Mouse (Mus musculus): Measurements from ENCODE around the gene Aanat.

DNA sequence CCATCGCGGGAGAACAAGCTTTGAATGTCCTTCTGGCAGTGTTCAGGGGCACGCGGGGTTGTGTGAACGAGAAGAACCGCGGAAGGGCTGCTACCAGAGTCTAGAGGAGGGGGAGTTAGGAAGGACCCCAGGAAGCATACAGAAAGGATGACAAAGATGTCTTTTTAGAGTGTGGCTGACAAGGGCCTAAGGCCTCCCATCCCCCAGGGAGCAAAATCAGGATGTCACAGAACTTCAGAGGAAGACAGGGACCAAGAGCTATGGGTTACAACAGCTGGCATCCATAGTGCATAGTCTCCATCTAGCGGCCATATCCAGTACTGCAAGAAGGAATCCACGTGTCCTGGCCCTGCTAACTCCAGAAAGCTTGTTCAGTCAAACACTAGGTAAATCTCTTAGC lies 42.5 kb downstream of the Aanat start:
- TF ChIP-seq CTCF (conservative IDR thresholded peaks at IDR 0.05 in 1 of 2, IDR thresholded peaks at IDR 0.05 in 1 of 2; ENCODE audit: low read depth in 2 of 2, low read length in 2 of 2) (peak; percentile 99 to 100), SIN3A (IDR thresholded peaks at IDR 0.05; ENCODE audit: low read length) (peak; percentile 73; the same call in 1 of the 2 replicates), EP300 (IDR thresholded peaks at IDR 0.05; ENCODE audit: low read length) (0 out of 2 replicates have a peak, but pooled peaks have one; percentile 16), ZMIZ1 (IDR thresholded peaks at IDR 0.05; ENCODE audit: low read depth, low read length) (no peak), TCF12 (IDR thresholded peaks at IDR 0.05; ENCODE audit: low read depth, low read length) (peak; percentile 20; the same call in 1 of the 2 replicates), MAX (IDR thresholded peaks at IDR 0.05; ENCODE audit: low read length) (peak; percentile 99), USF2 (conservative IDR thresholded peaks at IDR 0.05; ENCODE audit: low read depth, low read length) (no peak), ETS1 (conservative IDR thresholded peaks at IDR 0.05; ENCODE audit: low read depth, low read length) (0 out of 2 replicates have a peak, but pooled peaks have one; percentile 44), JUN (IDR thresholded peaks at IDR 0.05; ENCODE audit: insufficient read depth, low read depth, low read length) (peak; percentile 41; the same call in 1 of the 2 replicates), HCFC1 (IDR thresholded peaks at IDR 0.05; ENCODE audit: low read depth, low read length) (peak; percentile 42; the same call in 1 of the 2 replicates), POLR2A (IDR thresholded peaks at IDR 0.05; ENCODE audit: low read depth, low read length) (no peak), SMC3 (IDR thresholded peaks at IDR 0.05; ENCODE audit: low read depth, low read length) (peak; percentile 96), ZC3H11A (IDR thresholded peaks at IDR 0.05; ENCODE audit: low read depth, low read length) (peak; percentile 74)
